Mouse (Mus musculus) stomach, postnatal 0 days (tissue): ENCODE data around the gene Traf5.

Experiments used
- CTCF ChIP-seq: IDR thresholded peaks from 2 replicates; pipeline ENCODE4 v1.5.1; 2016; ENCODE audit warnings: antibody characterized with exemption, low read depth, mild to moderate bottlenecking, moderate library complexity
- EP300 ChIP-seq: optimal IDR thresholded peaks from 2 replicates; pipeline ENCODE3; 2016; ENCODE audit warnings: antibody characterized with exemption

- TF ChIP-seq CTCF: no peak
- TF ChIP-seq EP300: no peak
These were observed 23.9 kb upstream of the Traf5 start for GRCm38 (mm10) chr1:192116262-192116661.
